Mouse (Mus musculus) left cerebral cortex, adult 2 months (tissue): ENCODE data around the gene Zcchc13. TPM values are rescaled to one million over a fixed set of nuclear protein-coding genes. Genes with fewer than 3 reads are reported as not detected.
A peak's percentile ranks its signal among the peaks of the same experiment; 100 is the strongest.

ENCODE experiments used
- DNase-seq, 2 experiments: peaks; one replicate each; pipeline ENCODE4 v3.0.0; 2021 to 2022; ENCODE audit warnings: low spot score in 2 of 2, mixed read lengths in 1 of 2; ENCODE audit errors: extremely low spot score in 1 of 2
- H3K27ac ChIP-seq: fragments of 200-600 bp; 2 replicates; pipeline ENCODE4 v1.8.1; 2022
- H3K4me3 ChIP-seq: fragments of 200-600 bp; 2 replicates; pipeline ENCODE4 v1.8.1; 2022
- CTCF ChIP-seq: fragments of 200-600 bp; IDR thresholded peaks from 2 replicates; pipeline ENCODE4 v1.8.1; 2022; ENCODE audit warnings: antibody characterized with exemption, mild to moderate bottlenecking, moderate library complexity
- intact Hi-C: fragments of 180-260 bp; cut with DNase I; formaldehyde crosslinking; loops from one replicate; pipeline ENCODE4 v1.15.1; 2025
- long read RNA-seq, 2 experiments: library from polyadenylated mRNA; stranded (forward); transcript quantifications; one replicate each; pipeline ENCODE4 v2.0.0; 2021; ENCODE audit warnings: borderline mapping rate in 2 of 2
- total RNA-seq, 2 experiments: library from RNA; stranded (reverse); gene quantifications; 2 replicates each; pipeline ENCODE4 v1.2.3; 2021

Gene Zcchc13
- total RNA-seq, result not detected
- long read RNA-seq, experiment 1, result 0 reads
- long read RNA-seq, experiment 2, result 0 reads

DNA sequence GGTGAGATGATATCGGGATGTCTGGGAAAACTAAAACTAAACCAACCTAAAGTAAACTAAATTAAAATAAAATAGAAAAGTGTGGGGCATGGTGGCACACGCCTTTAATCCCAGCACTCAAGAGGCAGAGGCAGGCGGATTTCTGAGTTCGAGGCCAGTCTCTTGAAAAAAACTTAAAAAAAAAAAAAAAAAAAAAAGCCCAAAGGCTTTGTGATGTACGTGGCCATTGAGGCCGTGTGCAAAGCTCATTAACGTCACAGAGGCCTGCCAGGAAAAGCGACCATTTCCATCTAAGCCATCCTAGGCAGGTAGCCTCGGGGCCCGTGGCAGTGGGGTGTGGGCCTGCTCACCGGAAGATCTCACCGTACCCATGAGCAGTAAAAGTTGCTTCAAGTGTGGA is at the start of gene Zcchc13:
Gene Zcchc13 (plus strand): TSS at position 284 of the 400 bp plus-strand sequence.
- DNase-seq, result no peak
- H3K4me3 ChIP-seq, result no peak within 1 kb of the TSS
- intact Hi-C loops, result loop anchor here (5.0 kb wide), 1 partner anchor 212 kb away; no protein-coding TSS in a partner anchor
- no peak for TF ChIP-seq CTCF
- H3K27ac ChIP-seq, result no peak within 1 kb of the TSS

DNA sequence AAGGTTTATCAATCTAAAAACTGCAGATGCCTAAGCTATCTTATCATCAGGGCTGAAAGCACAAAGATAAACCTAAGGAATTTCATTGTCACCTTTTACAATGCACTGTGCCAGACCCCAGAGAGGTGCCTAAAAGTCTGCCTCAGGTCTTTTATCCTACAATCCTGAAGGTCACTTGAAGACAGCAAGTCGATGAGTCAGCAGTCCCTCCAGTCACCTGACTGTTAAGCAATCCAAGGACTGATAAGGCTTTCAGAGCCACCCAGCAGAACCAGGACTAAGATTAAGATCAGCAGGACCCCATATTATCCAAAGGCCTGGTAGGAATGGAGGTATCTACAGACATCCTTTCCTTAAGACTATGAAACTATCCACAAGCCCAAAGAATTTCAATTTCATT is 46.1 kb upstream of the Zcchc13 start:
- no peak for TF ChIP-seq CTCF
- no peak for DNase-seq
- H3K4me3 ChIP-seq, result no peak overlapping the region
- intact Hi-C loops, result no loop called here
- H3K27ac ChIP-seq, result no peak overlapping the region

DNA sequence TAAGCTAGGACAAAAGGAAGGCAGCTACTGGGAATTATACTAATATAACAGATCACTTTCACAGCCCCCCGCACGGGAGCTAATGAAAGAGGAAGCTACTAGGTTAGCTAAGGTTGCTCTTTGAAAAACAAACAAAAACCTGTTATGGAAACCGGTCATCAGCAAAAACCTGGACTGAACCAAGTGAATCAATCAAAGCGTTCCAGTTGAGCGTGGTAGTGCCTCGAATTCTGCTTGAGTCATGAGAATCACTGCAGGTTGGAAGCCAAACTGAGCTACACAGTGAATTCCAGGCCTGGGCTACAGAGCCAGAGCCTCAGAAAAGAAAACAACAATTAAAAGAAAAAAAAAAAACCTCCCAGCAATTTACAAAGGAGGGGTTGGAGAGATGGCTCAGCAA is 38.3 kb upstream of the Zcchc13 start:
- DNase-seq, result no peak
- intact Hi-C loops, result no loop called here
- Histone ChIP-seq H3K4me3 (no peak overlapping the region), H3K27ac (no peak overlapping the region)
- no peak for TF ChIP-seq CTCF

DNA sequence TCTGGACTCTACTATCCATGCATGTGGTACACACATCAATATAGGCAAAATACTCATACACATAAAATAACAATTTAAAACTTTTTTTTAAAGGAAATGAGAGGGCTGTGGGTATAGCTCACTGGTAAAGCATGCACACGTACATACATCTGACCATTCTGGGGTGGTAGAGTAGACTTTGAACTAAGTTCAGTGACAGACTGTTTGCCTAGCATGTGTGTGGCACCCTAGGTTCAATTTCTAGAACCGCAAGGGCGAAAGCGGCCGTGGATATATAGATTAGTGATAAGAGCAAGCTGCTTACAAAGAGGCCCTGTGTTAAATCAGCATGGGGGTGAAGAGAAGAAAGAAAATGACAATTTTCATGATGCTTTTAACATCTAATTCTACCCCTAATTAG is 27.8 kb upstream of the Zcchc13 start:
- no peak overlapping the region for H3K27ac ChIP-seq
- intact Hi-C loops, result no loop called here

DNA sequence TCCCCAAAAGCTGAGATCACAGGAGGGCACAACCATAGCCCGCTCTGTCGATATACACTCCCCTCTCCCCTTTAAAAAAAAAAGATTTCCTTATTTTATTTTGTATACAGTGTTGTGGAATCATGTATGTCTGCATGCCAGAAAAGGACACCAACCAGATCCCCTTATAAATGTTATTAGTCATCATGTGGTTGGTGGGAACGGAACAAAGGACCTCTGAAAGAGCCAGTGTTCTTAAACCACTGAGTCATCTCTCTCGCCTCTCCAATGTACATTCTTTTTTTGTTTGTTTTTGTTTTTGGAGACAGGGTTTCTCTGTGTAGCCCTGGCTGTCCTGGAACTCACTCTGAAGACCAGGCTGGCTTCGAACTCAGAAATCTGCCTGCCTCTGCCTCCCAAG is 26.2 kb upstream of the Zcchc13 start:
- TF ChIP-seq CTCF, result no peak
- H3K4me3 ChIP-seq, result no peak overlapping the region
- no peak for DNase-seq
- intact Hi-C loops, result no loop called here
- H3K27ac ChIP-seq, result no peak overlapping the region

More for the DNA sequence above, 27.8 kb upstream of the Zcchc13 start:
- no peak for TF ChIP-seq CTCF
- DNase-seq, result no peak
- no peak overlapping the region for H3K4me3 ChIP-seq

DNA sequence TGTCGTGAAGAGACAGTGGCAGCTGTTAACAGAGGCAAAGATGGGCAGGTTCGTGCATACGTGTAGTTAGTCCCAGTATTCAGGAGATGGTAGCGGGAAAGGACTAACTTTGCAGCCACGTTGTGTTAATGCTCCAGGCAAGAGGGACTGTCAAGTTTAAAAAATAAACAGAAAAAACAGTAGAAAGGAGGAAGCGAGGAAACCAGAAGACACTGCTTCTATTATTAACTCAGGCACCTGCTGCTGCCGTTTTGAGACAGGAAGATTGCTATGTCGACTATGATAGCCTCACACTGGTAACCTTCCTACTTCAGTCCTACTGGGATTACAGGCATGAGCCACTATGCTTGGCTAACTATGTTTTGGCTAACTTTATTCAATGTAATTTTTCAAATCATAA is 24.9 kb upstream of the Zcchc13 start:
- no peak for TF ChIP-seq CTCF
- no peak for DNase-seq
- intact Hi-C loops, result no loop called here
- Histone ChIP-seq H3K4me3 (no peak overlapping the region), H3K27ac (no peak overlapping the region)

DNA sequence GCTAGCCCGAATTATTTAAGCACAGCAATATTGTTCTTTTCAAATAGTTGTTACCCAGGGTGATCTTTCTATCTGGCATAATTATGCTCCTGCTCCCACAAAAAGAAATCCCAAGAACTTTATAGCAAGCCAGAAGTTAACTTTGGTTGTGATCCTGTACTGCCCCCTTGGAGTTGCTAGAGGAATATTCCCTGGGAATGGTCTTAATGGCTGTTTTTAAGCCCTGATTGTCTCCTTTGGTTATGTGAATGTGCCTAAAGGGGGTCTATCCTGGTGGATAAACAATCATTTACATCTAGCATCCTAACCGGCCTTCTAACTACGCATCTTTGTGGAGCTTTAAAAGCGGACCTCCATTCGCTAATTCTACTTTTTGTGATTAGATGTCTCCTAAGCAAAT is 20.0 kb upstream of the Zcchc13 start:
- intact Hi-C loops, result loop anchor here (5.0 kb wide), 1 partner anchor 33 kb away; no protein-coding TSS in a partner anchor

DNA sequence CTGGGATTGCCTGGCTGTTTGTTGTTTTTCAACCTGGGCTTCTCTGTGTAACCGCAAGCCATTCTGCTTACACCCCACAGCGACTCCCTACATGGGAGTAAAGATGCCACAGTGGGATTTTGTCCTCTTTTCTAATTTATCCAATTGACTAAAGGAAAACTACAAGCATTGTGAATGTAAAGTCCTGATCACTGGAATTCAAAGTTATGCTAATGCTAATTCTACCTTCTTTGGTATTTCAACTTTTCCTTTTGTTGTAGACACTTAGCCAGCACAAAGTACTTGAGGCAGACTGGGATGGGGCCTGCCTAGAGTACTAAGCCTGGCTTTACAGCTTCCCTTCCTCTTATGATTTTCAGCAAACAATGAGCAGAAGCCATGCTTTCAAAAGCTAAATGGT is 18.9 kb upstream of the Zcchc13 start:
- no peak overlapping the region for H3K4me3 ChIP-seq
- TF ChIP-seq CTCF, result no peak
- intact Hi-C loops, result loop anchor here (5.0 kb wide), 1 partner anchor 34 kb away; no protein-coding TSS in a partner anchor
- no peak for DNase-seq
- H3K27ac ChIP-seq, result no peak overlapping the region

More for the DNA sequence above, 20.0 kb upstream of the Zcchc13 start:
- Histone ChIP-seq H3K27ac (no peak overlapping the region), H3K4me3 (no peak overlapping the region)
- no peak for DNase-seq
- TF ChIP-seq CTCF, result peak; percentile 48

DNA sequence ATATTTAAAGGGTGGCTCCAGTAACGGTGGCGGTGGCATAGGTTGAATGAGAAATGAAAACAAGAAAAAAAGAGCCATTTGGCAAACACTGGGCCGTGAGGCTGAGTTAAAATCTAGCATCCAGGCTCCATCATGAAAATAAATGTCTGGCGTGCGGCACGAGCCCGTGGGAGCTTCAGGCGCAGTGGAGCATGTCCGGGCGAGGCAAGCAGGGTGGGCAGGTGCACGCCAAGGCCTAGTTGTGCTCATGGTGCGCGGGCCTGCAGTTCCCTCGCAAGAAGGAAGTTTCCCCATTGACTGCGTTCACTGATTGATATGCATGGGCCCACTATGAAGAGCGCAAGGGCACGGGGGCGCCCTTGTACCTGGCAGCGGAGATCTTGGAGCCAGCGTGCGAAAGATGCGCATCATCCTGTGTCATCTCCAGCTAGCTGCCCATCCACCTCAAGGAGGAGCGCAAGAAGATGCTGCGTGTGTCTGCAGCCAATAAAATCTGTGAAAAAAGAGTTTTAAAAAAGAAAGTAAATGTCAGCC is 15.6 kb upstream of the Zcchc13 start:
- intact Hi-C loops, result loop anchor here (5.0 kb wide), 1 partner anchor 37 kb away; no protein-coding TSS in a partner anchor
- no peak overlapping the region for H3K27ac ChIP-seq
- DNase-seq, result no peak
- TF ChIP-seq CTCF, result no peak
- no peak overlapping the region for H3K4me3 ChIP-seq

DNA sequence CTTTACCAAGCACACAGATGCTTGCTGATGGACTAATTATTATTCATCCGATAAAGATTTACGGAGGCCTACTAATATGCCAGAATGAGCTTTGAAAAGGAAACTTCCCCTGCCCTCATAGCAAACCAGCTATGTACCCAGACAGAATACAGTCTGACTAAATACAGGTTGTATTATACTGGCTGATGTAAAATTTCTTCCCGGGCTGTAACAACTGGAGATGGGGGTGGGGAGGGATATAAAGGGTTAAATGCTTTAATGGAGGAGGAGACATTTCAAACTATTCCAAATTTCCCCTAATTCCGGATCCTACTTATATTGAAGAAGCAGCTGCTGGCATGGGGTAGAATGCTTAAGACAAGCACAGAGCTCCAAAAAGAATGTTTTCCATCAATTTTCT is 14.9 kb upstream of the Zcchc13 start:
- no peak overlapping the region for H3K27ac ChIP-seq
- intact Hi-C loops, result no loop called here

DNA sequence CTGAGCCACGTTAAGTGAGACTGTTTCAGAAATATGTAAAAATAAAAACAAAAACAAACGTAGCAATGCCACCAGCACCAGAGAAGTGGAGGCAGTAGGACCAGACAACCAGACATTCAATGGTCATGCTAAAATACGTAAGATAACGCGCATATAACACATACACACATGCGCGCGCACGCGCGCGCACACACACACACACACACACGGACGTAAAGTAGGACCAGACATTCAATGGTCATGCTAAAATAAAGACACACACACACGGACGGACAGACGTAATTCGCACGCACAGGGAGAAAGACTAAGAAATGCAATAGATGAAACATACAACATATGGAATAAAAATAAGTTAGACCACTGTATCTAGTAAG is 14.2 kb upstream of the Zcchc13 start:
- TF ChIP-seq CTCF, result no peak
- Histone ChIP-seq H3K27ac (peak overlapping the region; percentile 76), H3K4me3 (peak overlapping the region; percentile 73)
- DNase-seq, result no peak
- intact Hi-C loops, result loop anchor here (1.0 to 2.0 kb wide), 2 partner anchors 53 to 123 kb away; no protein-coding TSS in a partner anchor

More for the DNA sequence above, 14.9 kb upstream of the Zcchc13 start:
- H3K4me3 ChIP-seq, result peak overlapping the region; percentile 73
- TF ChIP-seq CTCF, result no peak
- DNase-seq, result no peak

DNA sequence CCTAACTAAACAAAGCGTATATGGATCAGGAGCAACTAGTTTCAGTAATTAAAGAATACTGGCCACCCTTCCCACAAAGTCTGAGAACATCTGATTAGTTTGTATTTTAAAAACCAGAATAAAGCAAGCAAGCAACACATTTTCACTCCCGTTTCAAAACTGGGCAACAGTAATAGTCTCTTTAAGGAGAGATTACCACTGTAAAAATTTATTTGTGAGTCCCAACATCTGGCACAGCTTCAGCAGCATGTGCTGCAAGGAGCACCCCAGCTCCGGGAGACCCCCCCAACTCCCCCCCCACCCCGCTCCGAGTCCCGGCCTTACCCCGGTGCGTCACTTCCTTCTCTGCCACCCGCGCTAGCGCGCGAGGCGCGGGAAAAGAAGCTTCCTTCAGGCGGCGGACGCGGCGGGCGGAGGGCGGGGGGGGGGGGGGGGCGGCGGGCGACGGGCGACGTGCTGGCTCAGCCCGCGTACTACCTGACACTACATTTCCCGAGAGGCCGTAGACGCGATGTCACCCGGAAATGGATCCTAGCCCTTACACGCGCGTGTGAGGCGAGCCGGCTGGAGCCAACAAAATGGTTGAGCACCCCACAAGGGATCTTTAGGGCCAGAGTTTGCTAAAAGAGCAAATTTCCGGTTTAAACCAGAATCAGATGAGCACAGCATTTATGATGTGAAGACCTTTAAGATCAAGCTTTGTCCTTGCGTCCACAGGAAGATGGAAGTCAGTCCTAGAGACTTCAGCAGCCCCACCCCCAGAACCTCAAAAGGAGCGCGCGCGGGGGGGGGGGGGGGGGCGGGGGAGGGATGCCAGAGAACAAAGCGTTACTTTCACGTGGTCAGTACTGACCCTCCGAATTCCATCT is 13.6 kb upstream of the Zcchc13 start:
- H3K27ac ChIP-seq, result peak overlapping the region; percentile 87
- intact Hi-C loops, result loop anchor here (1.0 to 2.0 kb wide), 2 partner anchors 54 to 123 kb away; no protein-coding TSS in a partner anchor
- no peak for TF ChIP-seq CTCF

More for the DNA sequence above, 13.6 kb upstream of the Zcchc13 start:
- DNase-seq, result peak; percentile 70 to 80
- H3K4me3 ChIP-seq, result peak overlapping the region; percentile 73
